Mouse (Mus musculus) heart, postnatal 25 days (tissue): ENCODE measurements at regions not wholly inside any gene's neighbourhood (a gene's known extent, or its start where the extent isn't known, plus 50 kb on each side); places are given as distances from the start of the nearest gene placed in this dataset.

ENCODE experiments used
- DNase-seq: peaks from one replicate; pipeline ENCODE4 v3.0.0; 2022; ENCODE audit warnings: low spot score
- intact Hi-C: fragments of 180-260 bp; cut with DNase I; formaldehyde crosslinking; loops from one replicate; pipeline ENCODE4 v1.15.1; 2025

- DNase-seq: peak; percentile 64
- intact Hi-C loops: no loop called here
Measured at GRCm38 (mm10) chr13:60012046-60012813, 164.9 kb downstream of the Gas1 start.

GRCm38 (mm10) chr13:60011092-60011491 lies 166.1 kb downstream of the Gas1 start:
- intact Hi-C loops: no loop called here

DNA sequence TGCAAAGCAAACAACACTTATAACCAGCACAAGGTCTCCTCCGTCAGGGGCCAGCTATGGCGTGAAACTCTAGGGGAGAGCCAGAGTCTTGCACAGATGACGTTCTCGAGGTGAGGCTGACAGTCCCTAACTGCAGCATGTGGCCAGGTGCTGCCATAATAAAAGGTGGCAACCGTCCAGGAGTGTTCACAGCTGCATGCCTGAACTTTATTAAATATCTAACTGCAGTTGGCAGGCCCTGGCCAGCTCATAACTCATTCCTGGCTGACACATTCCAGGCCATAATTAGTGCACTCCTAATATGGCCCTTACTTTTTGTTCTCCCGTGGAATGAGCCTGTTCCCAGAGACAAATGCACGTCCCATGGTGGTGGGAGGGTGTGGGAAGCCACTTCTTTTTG lies 169.6 kb downstream of the Gas1 start:
- intact Hi-C loops: no loop called here
- DNase-seq: no peak

More at GRCm38 (mm10) chr13:60011092-60011491, 166.1 kb downstream of the Gas1 start:
- no peak for DNase-seq

DNA sequence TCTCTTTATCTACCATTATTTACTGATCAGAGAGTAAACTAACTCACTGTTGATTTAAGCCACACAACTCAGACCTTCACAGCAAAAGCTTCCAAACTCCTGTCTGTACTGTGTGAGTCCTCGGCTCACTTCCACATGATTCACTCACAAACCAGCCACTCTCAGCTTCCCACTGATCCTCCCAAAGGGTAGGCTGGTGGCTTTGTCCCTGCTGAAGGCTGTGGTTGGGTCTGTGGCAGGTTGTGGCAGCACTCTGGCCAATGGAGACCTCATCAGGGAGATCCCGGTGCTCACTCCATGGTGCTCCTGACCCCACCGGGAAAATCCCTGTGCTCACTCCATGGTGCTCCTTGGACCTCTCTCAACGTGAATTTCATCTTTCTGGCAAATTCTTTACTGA lies 170.1 kb downstream of the Gas1 start:
- DNase-seq: no peak
- intact Hi-C loops: no loop called here

- intact Hi-C loops: no loop called here
Measured at GRCm38 (mm10) chr13:60004611-60005010, 172.6 kb downstream of the Gas1 start.

DNA sequence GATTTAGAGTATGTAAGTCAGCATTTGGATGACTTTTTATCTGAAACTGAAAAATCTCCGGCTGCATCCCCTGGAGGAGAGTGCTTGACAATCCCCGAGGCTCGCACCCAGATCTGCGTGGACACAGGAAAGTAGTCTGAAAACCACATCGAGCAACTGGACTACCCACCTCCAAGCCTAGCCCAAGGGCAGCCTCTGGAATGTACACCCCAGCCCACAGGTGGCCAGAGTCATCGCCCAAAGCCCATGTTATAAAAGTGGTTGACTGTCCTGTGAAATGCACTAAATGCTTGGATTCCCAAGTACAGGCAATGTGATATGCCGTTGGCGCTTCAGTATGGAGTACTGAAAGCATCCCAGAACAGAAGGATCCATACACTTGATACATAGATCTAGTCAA lies 175.1 kb downstream of the Gas1 start:
- no peak for DNase-seq
- intact Hi-C loops: no loop called here

More at GRCm38 (mm10) chr13:60004611-60005010, 172.6 kb downstream of the Gas1 start:
- DNase-seq: no peak

DNA sequence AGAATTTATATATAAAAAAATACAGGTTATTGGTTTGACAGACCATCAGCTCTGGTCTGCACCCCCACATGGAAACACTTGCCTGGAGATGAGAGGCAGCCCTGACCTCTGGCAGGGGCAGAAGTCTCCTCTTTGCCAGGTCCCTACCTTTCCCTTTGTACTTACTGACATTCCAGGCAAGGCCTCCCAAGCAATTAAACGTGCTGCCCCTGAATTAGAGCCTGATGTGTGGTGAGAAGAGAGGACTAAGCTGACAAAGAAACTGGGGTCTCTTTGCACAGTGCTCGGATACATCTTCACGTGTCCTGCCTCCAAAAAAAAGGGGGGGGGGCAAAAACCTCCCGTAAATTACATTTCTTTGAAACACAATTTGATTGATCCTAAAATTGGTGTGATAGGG lies 175.5 kb downstream of the Gas1 start:
- intact Hi-C loops: no loop called here
- no peak for DNase-seq

GRCm38 (mm10) chr13:60000618-60001347 lies 176.4 kb downstream of the Gas1 start:
- intact Hi-C loops: no loop called here
- no peak for DNase-seq

GRCm38 (mm10) chr13:59997431-59997830 lies 174.5 kb upstream of the Tut7 start:
- DNase-seq: no peak

GRCm38 (mm10) chr13:59996146-59996814 lies 173.3 kb upstream of the Tut7 start:
- no peak for DNase-seq
- intact Hi-C loops: no loop called here

More at GRCm38 (mm10) chr13:59997431-59997830, 174.5 kb upstream of the Tut7 start:
- intact Hi-C loops: no loop called here

- intact Hi-C loops: no loop called here
- DNase-seq: no peak
Measured at GRCm38 (mm10) chr13:59992780-59993501, 170.0 kb upstream of the Tut7 start.

DNA sequence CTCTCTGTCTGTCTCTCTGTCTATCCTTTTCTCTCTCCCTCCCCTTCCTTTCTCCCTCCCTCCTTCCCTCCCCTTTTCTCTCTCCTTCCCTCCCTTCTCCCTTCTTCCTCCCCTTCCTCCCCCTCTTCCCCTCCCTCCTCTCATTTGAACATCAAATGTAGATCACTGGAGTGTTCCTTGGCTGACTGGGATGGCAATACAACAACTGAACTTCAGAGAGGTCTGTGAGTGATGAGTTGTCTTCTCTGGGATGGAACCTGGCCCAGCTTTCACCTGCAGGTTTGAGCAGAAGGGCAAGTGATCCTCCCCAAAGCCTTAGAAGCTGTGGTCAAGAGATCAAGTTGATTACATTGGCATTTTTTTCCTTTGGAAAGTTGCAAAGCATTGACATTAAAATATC lies 169.4 kb upstream of the Tut7 start:
- intact Hi-C loops: no loop called here
- DNase-seq: no peak

- intact Hi-C loops: no loop called here
- DNase-seq: no peak
Measured at GRCm38 (mm10) chr13:59990402-59991280, 167.7 kb upstream of the Tut7 start.

GRCm38 (mm10) chr13:59988393-59988965 lies 165.5 kb upstream of the Tut7 start:
- DNase-seq: no peak
- intact Hi-C loops: no loop called here

GRCm38 (mm10) chr13:59976425-59976824 lies 153.5 kb upstream of the Tut7 start:
- intact Hi-C loops: no loop called here
- no peak for DNase-seq

GRCm38 (mm10) chr13:59972093-59972427 lies 149.1 kb upstream of the Tut7 start:
- intact Hi-C loops: no loop called here
- no peak for DNase-seq

DNA sequence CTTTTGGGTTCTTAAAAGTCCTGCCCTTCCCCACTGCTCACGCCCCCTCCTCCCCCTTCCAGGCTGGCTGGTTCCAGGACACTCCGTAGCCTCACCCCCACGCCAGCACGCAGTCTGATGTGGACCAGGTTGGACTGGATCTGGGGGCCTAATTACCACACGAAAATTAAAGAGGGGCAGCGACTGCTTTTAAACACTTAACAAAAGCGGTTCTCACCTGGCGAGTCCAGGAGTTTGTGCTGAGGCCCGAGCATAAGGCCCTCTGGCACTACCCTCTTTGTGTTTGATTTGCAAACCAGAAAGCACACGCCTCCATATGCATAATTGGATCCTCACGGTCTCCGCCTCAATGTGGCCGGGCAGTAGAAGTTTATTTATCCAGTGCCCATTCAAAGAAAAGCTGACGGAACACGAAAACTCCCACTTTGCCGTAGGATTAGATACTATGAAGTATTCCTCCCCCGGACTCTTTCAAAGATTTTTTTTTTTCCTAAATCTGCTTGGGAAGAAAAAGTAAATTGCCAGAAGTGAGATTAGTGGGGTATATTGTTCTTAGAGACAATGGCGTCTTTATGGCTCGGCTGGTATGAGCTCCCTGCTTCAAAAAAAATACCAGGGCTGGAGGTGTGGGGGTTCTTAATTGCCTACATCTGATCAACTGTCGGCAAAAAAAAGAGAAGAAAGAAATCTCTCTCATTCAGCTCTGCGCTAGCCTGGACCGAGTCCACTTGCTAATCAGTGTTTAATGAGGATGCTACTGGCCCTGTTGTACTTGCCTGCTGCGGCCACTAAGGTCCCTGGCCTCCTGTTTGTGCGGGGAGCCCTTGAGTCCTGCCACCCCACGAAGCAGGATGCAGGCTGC lies 148.5 kb upstream of the Tut7 start:
- intact Hi-C loops: no loop called here
- DNase-seq: no peak

DNA sequence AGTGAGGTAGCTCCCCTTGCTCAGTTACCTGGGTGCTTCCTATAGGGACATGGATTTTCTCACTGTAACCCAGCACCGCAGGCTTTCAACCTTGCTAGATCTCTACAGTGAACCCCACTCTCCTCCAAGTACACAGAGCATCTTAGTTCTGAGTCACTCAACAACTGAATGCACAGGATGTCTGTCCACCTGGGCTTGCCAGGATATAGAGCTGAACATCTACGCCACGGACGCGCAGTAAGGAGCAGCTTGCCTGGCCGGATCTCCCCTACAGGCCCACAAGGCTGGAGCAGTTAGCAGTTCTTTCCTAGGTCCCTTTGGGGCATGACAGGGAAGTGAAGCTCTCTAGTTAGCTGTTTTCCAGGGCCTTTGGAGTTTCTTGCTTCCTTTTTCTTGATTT lies 147.5 kb upstream of the Tut7 start:
- intact Hi-C loops: no loop called here
- DNase-seq: no peak
